Mouse (Mus musculus): ENCODE results near the gene Tbcc. TPM values are rescaled to one million over a fixed set of nuclear protein-coding genes. Genes with fewer than 3 reads are reported as not detected.
"Not testable (repeated sequence)": the region's sequence is repeated elsewhere in the genome, so short reads cannot be mapped to it uniquely, and the experiment has no call there.

The Tbcc gene
- 10 to 100 TPM; 34.6 to 36.7 TPM for total RNA-seq (2021)

GRCm38 (mm10) chr17:46890116-46890815 is at the start of gene Tbcc:
Gene Tbcc (plus strand): TSS chr17:46890684.
- peak; percentile 89 to 95 for DNase-seq (ENCODE audit: extremely low spot score in 1 of 2, low spot score in 1 of 2)

DNA sequence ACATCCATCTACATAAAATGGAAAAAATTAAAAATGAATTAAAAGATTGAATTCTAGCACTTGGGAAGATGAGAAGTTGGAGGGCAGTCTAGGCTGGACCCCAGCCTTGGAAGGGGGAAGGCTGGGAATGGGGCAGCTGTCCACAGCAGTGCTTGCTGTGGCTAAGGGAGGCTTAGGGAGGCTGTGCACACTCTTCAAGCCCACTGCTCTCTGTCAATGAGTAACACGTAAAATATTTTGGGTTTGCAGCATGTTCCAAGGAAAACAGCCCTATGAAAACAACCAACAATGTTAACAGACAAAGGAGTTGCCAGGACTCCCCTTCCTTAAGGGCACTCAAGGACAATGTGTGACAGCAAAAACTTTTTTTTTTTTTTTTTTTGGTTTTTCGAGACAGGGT is 47.5 kb upstream of the Tbcc start:
- no peak for DNase-seq (ENCODE audit: extremely low spot score in 1 of 2, low spot score in 1 of 2)

GRCm38 (mm10) chr17:46843716-46844115 is 46.8 kb upstream of the Tbcc start:
- DNase-seq (ENCODE audit: extremely low spot score in 1 of 2, low spot score in 1 of 2): no peak

DNA sequence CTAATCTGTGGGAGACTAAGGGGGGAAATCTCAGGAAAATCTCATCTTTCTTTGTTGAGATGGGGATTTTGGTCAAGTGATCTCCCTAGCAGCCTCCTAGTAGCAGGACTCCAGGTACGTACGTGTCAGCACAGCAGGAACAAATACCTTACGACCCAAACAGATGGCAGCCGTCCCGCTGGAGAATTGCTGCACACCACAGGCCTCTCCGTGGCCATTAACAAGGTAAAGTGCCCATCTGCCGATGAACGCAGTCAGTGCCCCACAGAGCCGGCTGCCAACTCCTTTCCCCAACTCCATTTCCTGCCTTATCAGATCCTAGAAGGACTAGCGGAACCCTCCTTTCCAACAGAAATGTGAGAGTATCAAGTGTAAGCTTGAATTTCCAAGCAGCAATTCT is 45.7 kb upstream of the Tbcc start:
- no peak for DNase-seq (ENCODE audit: extremely low spot score in 1 of 2, low spot score in 1 of 2)

DNA sequence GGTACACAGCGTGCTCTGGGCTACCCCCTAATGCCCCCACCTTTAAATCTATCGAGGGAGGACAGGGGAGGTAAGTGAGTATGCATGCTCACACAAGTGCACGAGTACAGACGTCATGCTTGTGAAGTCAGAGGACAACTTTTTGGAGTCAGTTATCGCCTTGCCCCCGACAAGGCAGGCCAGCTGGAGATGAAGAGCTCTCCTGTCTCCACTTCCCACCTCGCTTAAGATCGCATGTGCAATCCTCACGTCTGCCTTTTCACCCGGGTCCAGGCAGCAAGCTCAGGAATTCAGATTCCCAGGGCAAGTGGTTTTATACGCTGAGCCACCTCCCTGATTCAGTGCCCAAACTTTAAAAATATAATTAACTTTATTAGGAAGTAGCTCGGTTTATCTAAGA is 45.2 kb upstream of the Tbcc start:
- DNase-seq (ENCODE audit: extremely low spot score in 1 of 2, low spot score in 1 of 2): no peak

- DNase-seq (ENCODE audit: extremely low spot score in 1 of 2, low spot score in 1 of 2): not testable (repeated sequence)
Measured at GRCm38 (mm10) chr17:46846573-46846972, 43.9 kb upstream of the Tbcc start.

GRCm38 (mm10) chr17:46847206-46847605 is 43.3 kb upstream of the Tbcc start:
- DNase-seq (ENCODE audit: extremely low spot score in 1 of 2, low spot score in 1 of 2): no peak

DNA sequence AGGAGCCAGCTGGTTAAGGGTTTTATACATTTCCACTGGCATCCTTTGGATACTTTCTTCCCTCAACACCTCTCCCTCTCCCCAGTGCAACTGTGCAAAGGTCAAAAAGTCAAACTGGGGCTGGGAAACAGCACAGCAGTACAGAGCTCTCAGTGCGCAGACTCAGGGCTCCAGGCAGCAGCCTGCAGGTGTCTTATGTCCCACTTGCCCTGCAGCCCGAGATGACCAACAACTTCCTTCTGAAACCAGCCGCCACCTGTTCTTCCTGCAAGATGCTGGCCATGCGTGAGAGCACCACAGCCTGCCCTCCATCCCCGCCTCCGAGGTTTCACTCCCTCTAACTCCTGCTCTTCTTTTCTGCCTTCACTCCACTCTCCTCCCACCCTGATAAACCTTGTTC is 37.8 kb upstream of the Tbcc start:
- DNase-seq (ENCODE audit: extremely low spot score in 1 of 2, low spot score in 1 of 2): no peak

DNA sequence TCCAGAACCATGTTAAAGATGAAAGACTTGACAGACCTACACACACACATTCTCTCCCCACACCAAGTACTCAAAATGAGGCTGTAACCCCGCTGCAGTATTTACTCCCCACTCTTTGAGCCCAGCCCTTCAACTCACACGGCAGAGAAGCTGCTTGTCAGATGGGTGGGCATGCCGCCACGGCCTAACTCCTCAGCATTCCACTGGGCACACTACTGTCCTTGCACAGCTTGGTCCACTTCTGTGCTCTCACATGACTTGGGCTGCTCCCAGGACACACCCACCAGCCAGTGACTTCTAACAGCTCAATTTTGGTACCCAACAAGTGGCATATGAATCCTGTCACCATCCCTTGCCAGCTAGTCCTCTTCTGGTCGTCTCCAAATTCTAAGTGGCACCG is 37.2 kb upstream of the Tbcc start:
- DNase-seq (ENCODE audit: extremely low spot score in 1 of 2, low spot score in 1 of 2): peak in 1 of 2 experiments; percentile 29

- DNase-seq (ENCODE audit: extremely low spot score in 1 of 2, low spot score in 1 of 2): no peak
Measured at GRCm38 (mm10) chr17:46854096-46854495, 36.4 kb upstream of the Tbcc start.

- no peak for DNase-seq (ENCODE audit: extremely low spot score in 1 of 2, low spot score in 1 of 2)
Measured at GRCm38 (mm10) chr17:46854640-46855110, 35.8 kb upstream of the Tbcc start.

- no peak for DNase-seq (ENCODE audit: extremely low spot score in 1 of 2, low spot score in 1 of 2)
Measured at GRCm38 (mm10) chr17:46855328-46856106, 35.0 kb upstream of the Tbcc start.

- DNase-seq (ENCODE audit: extremely low spot score in 1 of 2, low spot score in 1 of 2): no peak
Measured at GRCm38 (mm10) chr17:46856107-46856388, 34.4 kb upstream of the Tbcc start.

DNA sequence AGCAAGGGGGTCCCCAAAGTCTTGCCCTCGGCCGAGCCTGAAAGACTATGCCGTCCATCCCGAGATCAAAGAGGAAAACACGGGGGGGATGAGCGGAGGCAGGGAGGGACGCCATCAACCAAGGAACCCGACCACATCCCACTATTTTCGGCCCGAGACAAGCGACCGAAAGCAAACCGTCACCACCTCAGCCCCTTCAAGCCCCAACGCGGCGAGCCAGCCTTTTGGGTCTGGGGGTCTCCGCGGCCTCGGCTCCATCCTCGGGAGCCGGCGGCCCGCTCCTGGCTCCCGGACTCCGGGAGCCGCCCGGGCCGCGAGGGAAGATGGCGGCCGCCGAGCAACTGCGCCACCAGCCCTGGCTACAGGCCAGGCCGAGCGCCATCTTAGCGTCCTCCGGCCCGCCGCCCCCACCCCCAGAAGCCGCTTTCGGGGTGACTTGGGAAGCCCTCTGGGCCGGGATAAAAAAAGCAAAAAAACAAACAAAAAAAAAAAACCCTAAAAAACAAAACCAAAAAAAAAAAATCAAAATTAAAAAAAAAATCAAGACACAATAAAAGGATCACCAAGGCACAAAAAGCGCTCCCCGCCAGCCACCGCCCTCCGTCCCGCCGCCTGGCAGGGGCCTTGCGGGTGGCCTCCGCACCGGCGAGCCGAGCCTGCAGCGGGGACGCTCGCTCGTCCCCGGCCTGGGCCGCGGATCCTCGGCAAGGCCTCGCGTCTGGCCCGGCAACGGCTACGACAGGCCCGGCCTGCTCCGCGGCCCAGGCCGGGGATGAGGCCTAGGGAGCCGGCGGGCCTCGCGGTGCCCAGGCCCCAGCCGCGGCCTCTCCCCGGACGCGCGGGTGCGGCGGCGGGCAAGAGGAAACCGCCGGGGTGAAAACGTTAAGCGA is 33.8 kb upstream of the Tbcc start:
- peak; percentile 82 to 84 for DNase-seq (ENCODE audit: extremely low spot score in 1 of 2, low spot score in 1 of 2)

GRCm38 (mm10) chr17:46857361-46857902 is 33.1 kb upstream of the Tbcc start:
- DNase-seq (ENCODE audit: extremely low spot score in 1 of 2, low spot score in 1 of 2): peak; percentile 73

DNA sequence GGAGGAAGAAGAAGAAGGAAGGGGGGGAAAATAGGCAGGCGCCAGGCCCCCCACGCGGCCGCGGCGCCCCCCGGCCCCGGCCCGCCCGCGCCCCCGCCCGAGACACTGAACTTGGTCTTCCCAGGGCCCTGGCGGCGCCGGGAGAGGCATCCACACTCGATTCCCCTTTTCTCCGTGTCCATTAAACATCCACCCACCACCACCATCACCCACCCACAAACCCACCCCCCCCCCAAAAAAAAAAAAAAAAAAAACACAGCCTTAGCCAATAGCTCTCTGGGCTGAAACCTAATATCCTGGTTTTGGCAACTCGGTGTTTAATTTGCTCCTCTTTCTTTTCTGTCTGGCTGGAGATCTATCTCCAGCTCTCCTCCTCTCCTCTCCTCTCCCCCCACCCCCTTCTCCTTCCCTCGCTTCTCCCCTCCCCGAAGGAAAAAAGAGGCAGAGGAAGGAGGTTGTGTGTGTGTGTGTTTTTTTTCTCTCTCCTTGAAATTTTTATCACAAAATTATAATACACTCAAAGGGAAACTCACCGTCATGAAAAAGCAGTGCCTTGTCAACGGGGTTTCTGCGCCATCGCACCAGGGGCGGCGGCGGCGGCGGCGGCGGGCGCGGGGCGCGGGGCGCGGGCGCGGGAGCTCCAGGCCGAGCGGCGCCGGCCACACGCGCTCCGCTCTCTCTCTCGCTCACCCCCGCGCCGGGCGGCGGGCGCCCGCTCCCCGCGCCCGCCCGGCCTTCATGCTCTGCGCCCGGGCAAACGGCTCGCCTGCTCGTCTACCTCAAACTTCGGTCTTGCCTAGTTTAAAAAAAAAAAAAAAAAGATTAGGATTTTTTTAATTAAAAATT is 32.4 kb upstream of the Tbcc start, which contains the start of gene Bicral:
TSS of gene Bicral (minus strand) at position 580 of the 846 bp plus-strand sequence.
- DNase-seq (ENCODE audit: extremely low spot score in 1 of 2, low spot score in 1 of 2): peak; percentile 53 to 69

- DNase-seq (ENCODE audit: extremely low spot score in 1 of 2, low spot score in 1 of 2): no peak
Measured at GRCm38 (mm10) chr17:46858749-46859444, 31.6 kb upstream of the Tbcc start.

DNA sequence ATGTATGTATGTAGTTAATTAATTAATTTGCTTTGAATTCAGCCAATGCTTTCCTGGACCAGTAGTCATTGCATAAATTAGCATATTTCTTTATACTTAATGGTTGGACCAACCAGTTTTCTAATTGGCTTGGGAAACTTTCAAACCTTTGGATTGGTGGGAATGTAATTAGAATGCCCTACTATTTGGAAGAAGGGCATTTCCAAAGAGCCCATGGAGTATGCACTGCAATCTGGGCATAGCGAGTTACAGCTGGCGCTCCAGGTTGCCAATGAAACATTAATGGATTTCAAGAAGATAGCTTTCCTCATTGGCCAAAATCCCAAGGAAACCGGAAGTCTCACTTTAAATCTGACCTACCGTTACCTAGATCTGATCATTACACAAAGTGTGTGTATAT is 30.4 kb upstream of the Tbcc start:
- no peak for DNase-seq (ENCODE audit: extremely low spot score in 1 of 2, low spot score in 1 of 2)

DNA sequence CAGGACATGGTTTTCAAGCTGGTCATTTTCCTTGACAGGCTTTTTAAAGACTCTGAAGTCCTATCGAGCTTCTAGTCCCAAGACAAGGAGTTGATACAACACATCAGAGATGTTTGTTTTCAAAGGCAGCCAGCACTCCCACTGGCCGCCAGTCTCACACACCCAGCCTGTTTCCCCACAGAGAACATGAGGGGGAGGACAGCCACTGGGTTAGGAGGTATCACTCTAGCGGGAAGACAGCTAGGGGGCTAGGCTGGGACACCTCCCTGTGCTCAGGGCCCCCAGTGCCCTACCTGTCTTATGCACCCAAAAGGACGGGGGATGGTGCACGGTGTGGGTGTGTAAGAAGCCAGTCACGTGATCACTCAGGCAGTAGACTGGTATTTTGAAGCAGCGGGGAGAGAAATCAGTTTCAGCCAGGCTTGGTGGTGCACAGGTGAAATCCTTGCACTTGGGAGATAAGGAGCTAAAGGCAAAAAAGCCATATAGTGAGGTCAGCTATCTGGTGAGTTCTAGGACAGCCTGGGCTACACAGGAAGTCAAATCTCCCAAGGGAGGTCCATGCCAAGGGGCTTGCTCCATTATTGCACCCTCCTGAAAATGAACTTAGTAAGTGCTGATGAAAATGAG is 25.8 kb upstream of the Tbcc start:
- DNase-seq (ENCODE audit: extremely low spot score in 1 of 2, low spot score in 1 of 2): no peak

Measured in layer of hippocampus, postnatal 25 days (tissue).